Mouse (Mus musculus): ENCODE data around the gene Cabp4. TPM values are rescaled to one million over a fixed set of nuclear protein-coding genes. Genes with fewer than 3 reads are reported as not detected.

The Cabp4 gene
- total and polyA plus RNA-seq, 3 experiments, result 2.8 to 11.8 (median 6.4) TPM

- no peak for TF ChIP-seq ZKSCAN1 (IDR thresholded peaks at IDR 0.05; ENCODE audit: borderline replicate concordance, low read depth, low read length)
- TF ChIP-seq MAFK (IDR thresholded peaks at IDR 0.05; ENCODE audit: insufficient replicate concordance, low read length), result no peak
- no peak for TF ChIP-seq JUND (conservative IDR thresholded peaks at IDR 0.05; ENCODE audit: low read depth, low read length)
- no peak for TF ChIP-seq UBTF (IDR thresholded peaks at IDR 0.05; ENCODE audit: low read depth, low read length)
- no peak for TF ChIP-seq E2F4 (IDR thresholded peaks at IDR 0.05; ENCODE audit: insufficient replicate concordance, low read depth, low read length)
- peak; percentile 31; the same call in 1 of the 2 replicates for TF ChIP-seq SMC3 (IDR thresholded peaks at IDR 0.05; ENCODE audit: low read depth, low read length)
- no peak for TF ChIP-seq USF2 (conservative IDR thresholded peaks at IDR 0.05; ENCODE audit: low read depth, low read length)
- peak; percentile 16; the same call in 1 of the 2 replicates for TF ChIP-seq SIN3A (IDR thresholded peaks at IDR 0.05; ENCODE audit: low read length)
- peak; percentile 9; the same call in 1 of the 2 replicates for TF ChIP-seq MAZ (IDR thresholded peaks at IDR 0.05; ENCODE audit: low read depth, low read length)
- no peak for TF ChIP-seq PAX5 (IDR thresholded peaks at IDR 0.05; ENCODE audit: low read length)
- peak; percentile 40 for TF ChIP-seq POLR2A (IDR thresholded peaks at IDR 0.05; ENCODE audit: low read depth, low read length)
- TF ChIP-seq MXI1 (IDR thresholded peaks at IDR 0.05; ENCODE audit: low read depth, low read length), result peak; percentile 45
- TF ChIP-seq MYC (IDR thresholded peaks at IDR 0.05; ENCODE audit: low read depth, low read length), result no peak
- peak; percentile 41 for TF ChIP-seq ZMIZ1 (IDR thresholded peaks at IDR 0.05; ENCODE audit: low read depth, low read length)
- no peak for TF ChIP-seq EP300 (IDR thresholded peaks at IDR 0.05; ENCODE audit: low read length)
- TF ChIP-seq RAD21 (IDR thresholded peaks at IDR 0.05; ENCODE audit: low read depth, low read length), result no peak
- no peak for TF ChIP-seq BHLHE40 (IDR thresholded peaks at IDR 0.05; ENCODE audit: low read depth, low read length)
- TF ChIP-seq CHD1 (IDR thresholded peaks at IDR 0.05; ENCODE audit: low read depth, low read length), result peak; percentile 43; the same call in 1 of the 2 replicates
- no peak for TF ChIP-seq MAX (IDR thresholded peaks at IDR 0.05; ENCODE audit: low read length)
Measured at GRCm38 (mm10) chr19:4155223-4156072, 11.6 kb upstream of the Cabp4 start (continued).

GRCm38 (mm10) chr19:4154437-4155222 is 10.8 kb upstream of the Cabp4 start:
- dilution Hi-C loops (cut with MboI; ENCODE audit: extremely low pct_ligation_motif_present, extremely low pct_unique_long_range_greater_than_20kb, low sequenced_read_pairs) (no loop called here), in situ Hi-C loops (cut with MboI; ENCODE audit: low pct_ligation_motif_present, low pct_unique_long_range_greater_than_20kb, low sequenced_read_pairs) (no loop called here)
- Histone ChIP-seq H3K9ac (ENCODE audit: insufficient read depth, low read depth) (peak overlapping the region; percentile 96), H3K9me3 (replicated peaks; ENCODE audit: low read length) (no peaks in the 10 kb centered on the region), H3K4me1 (ENCODE audit: control insufficient read depth in 1 of 2, insufficient read depth in 2 of 2) (peaks cover 34 to 70% of the 10 kb centered on the region in 2 experiments), H3K4me3 (replicated peaks in 1 of 3; ENCODE audit: low read depth in 2 of 3, low read length in 2 of 3, poor library complexity in 1 of 3) (peak overlapping the region; percentile 72 to 82 (median 73)), H3K79me2 (replicated peaks; ENCODE audit: control insufficient read depth, extremely low read depth, insufficient read depth, poor library complexity, severe bottlenecking) (peaks cover 20% of the 10 kb centered on the region), H3K4me2 (ENCODE audit: insufficient read depth, low read depth, poor library complexity, severe bottlenecking) (peak overlapping the region; percentile 52), H3K36me3 (replicated peaks in 1 of 2; ENCODE audit: control insufficient read depth in 1 of 2, insufficient read depth in 1 of 2, low read length in 1 of 2) (peaks cover 65 to 86% of the 10 kb centered on the region in 2 experiments), H3K27ac (ENCODE audit: insufficient read depth, low read depth) (peak overlapping the region; percentile 90), H3K27me3 (replicated peaks) (no peaks in the 10 kb centered on the region)
- DNase-seq (ENCODE audit: extremely low read depth), result peak; percentile 73
- peak; percentile 69 for TF ChIP-seq ELF1 (IDR thresholded peaks at IDR 0.05; ENCODE audit: low read depth, low read length)
- no peak for TF ChIP-seq PAX5 (IDR thresholded peaks at IDR 0.05; ENCODE audit: low read length)
- no peak; the same call in 1 of the 2 replicates for TF ChIP-seq RCOR1 (conservative IDR thresholded peaks at IDR 0.05; ENCODE audit: low read depth, low read length)
- no peak for TF ChIP-seq E2F4 (IDR thresholded peaks at IDR 0.05; ENCODE audit: insufficient replicate concordance, low read depth, low read length)
- TF ChIP-seq NELFE (IDR thresholded peaks at IDR 0.05; ENCODE audit: low read depth, low read length), result peak; percentile 81
- TF ChIP-seq RAD21 (IDR thresholded peaks at IDR 0.05; ENCODE audit: low read depth, low read length), result no peak; the same call in 1 of the 2 replicates
- TF ChIP-seq MAZ (IDR thresholded peaks at IDR 0.05; ENCODE audit: low read depth, low read length), result peak; percentile 88
- TF ChIP-seq MAFK (IDR thresholded peaks at IDR 0.05; ENCODE audit: insufficient replicate concordance, low read length), result peak; percentile 68; the same call in 1 of the 2 replicates
- TF ChIP-seq MXI1 (IDR thresholded peaks at IDR 0.05; ENCODE audit: low read depth, low read length), result peak; percentile 75
- TF ChIP-seq TCF12 (IDR thresholded peaks at IDR 0.05; ENCODE audit: low read depth, low read length), result peak; percentile 96
- peak; percentile 95; the same call in 1 of the 2 replicates for TF ChIP-seq POLR2AphosphoS2 (IDR thresholded peaks at IDR 0.05; ENCODE audit: low read depth, low read length)
- peak; percentile 80 for TF ChIP-seq MAX (IDR thresholded peaks at IDR 0.05; ENCODE audit: low read length)
- TF ChIP-seq SIN3A (IDR thresholded peaks at IDR 0.05; ENCODE audit: low read length), result peak; percentile 81; the same call in 1 of the 2 replicates
- no peak for TF ChIP-seq UBTF (IDR thresholded peaks at IDR 0.05; ENCODE audit: low read depth, low read length)
- TF ChIP-seq JUN (IDR thresholded peaks at IDR 0.05; ENCODE audit: insufficient read depth, low read depth, low read length), result no peak
- peak; percentile 80 for TF ChIP-seq ZMIZ1 (IDR thresholded peaks at IDR 0.05; ENCODE audit: low read depth, low read length)
- TF ChIP-seq HCFC1 (IDR thresholded peaks at IDR 0.05; ENCODE audit: low read depth, low read length), result no peak
- peak; percentile 72 for TF ChIP-seq ETS1 (conservative IDR thresholded peaks at IDR 0.05; ENCODE audit: low read depth, low read length)
- TF ChIP-seq IRF4 (IDR thresholded peaks at IDR 0.05; ENCODE audit: low read depth, low read length), result peak; percentile 66
- TF ChIP-seq ZC3H11A (IDR thresholded peaks at IDR 0.05; ENCODE audit: low read depth, low read length), result no peak
- peak; percentile 89 for TF ChIP-seq TBP (conservative IDR thresholded peaks at IDR 0.05; ENCODE audit: low read depth, low read length)
- peak; percentile 90 for TF ChIP-seq POLR2A (IDR thresholded peaks at IDR 0.05; ENCODE audit: low read depth, low read length)
- TF ChIP-seq CHD1 (IDR thresholded peaks at IDR 0.05; ENCODE audit: low read depth, low read length), result peak; percentile 83; the same call in 1 of the 2 replicates

Data from CH12.LX (cell line).